Mouse (Mus musculus): Measurements from ENCODE around the gene Llgl1.

GRCm38 (mm10) chr11:60704023-60704880 is 4.7 kb downstream of the Llgl1 start:
- TF ChIP-seq CTCF (IDR thresholded peaks at IDR 0.05) = no peak
- no peak for TF ChIP-seq POLR2A (IDR thresholded peaks at IDR 0.05; ENCODE audit: insufficient read depth, low read depth, low read length)
